Mouse (Mus musculus) hindbrain, embryonic 16.5 days (tissue): ENCODE measurements around the gene Atpaf1. TPM values are rescaled to one million over a fixed set of nuclear protein-coding genes. Genes with fewer than 3 reads are reported as not detected.
A peak's percentile ranks its signal among the peaks of the same experiment; 100 is the strongest.

Source experiments
- ATAC-seq: fragments of 200-750 bp; cut with Nextera tagmentation; 2 replicates; pipeline ENCODE4 v1.8.0; 2017; ENCODE audit warnings: moderate TSS enrichment, moderate library complexity
- H3K27ac ChIP-seq: fragments of 300-500 bp; sonication (generic); 2 replicates; pipeline ENCODE4 v1.5.1; 2014; ENCODE audit warnings: low read depth, mild to moderate bottlenecking, control low read depth, low read length, moderate library complexity
- H3K27me3 ChIP-seq: fragments of 300-500 bp; sonication (generic); replicated peaks from 2 replicates; pipeline ENCODE4 v1.6.1; 2014; ENCODE audit warnings: low read length; ENCODE audit not compliant: control insufficient read depth, insufficient read depth
- H3K36me3 ChIP-seq: fragments of 300-500 bp; sonication (generic); 2 replicates; pipeline ENCODE4 v1.6.1; 2014; ENCODE audit warnings: mild to moderate bottlenecking, low read length, moderate library complexity, mixed read lengths; ENCODE audit not compliant: control insufficient read depth, insufficient read depth
- H3K4me1 ChIP-seq: fragments of 300-500 bp; sonication (generic); 2 replicates; pipeline ENCODE4 v1.6.1; 2014; ENCODE audit warnings: low read depth, low read length; ENCODE audit not compliant: control insufficient read depth, insufficient read depth
- H3K4me2 ChIP-seq: fragments of 300-500 bp; sonication (generic); 2 replicates; pipeline ENCODE4 v1.6.1; 2014; ENCODE audit warnings: mild to moderate bottlenecking, low read length, control low read depth, moderate library complexity
- H3K4me3 ChIP-seq: fragments of 300-500 bp; sonication (generic); 2 replicates; pipeline ENCODE4 v1.5.1; 2014; ENCODE audit warnings: mild to moderate bottlenecking, low read length, control low read depth, moderate library complexity
- H3K9ac ChIP-seq: fragments of 300-500 bp; sonication (generic); 2 replicates; pipeline ENCODE4 v1.6.1; 2014; ENCODE audit warnings: low read depth, mild to moderate bottlenecking, control low read depth, low read length, moderate library complexity
- H3K9me3 ChIP-seq: fragments of 300-500 bp; sonication (generic); 2 replicates; pipeline ENCODE4 v1.6.1; 2014; ENCODE audit warnings: mild to moderate bottlenecking, low read length, moderate library complexity; ENCODE audit not compliant: control insufficient read depth
- WGBS: fragments of 180-500 bp; shearing (Covaris S2); extraction: QIAGEN DNeasy Blood & Tissue Kit; methylation state at CpG from one replicate; pipeline ENCODE4 v1.1.7; 2014; 5-methylcytosine and 5-hydroxymethylcytosine counted together
- polyA plus RNA-seq: library from polyadenylated mRNA; unstranded; fragments of >200 nt; fragmentation: Nextera tagmentation; extraction: Ambion mirVana; gene quantifications from 2 replicates; pipeline ENCODE4 v1.2.1, GENCODE M21; 2015

Atpaf1 gene
- polyA plus RNA-seq, 1 experiment from 2014 or later, result 37.7 TPM

GRCm38 (mm10) chr4:115848990-115849677 is 64.5 kb downstream of the Atpaf1 start:
- Histone ChIP-seq H3K4me2 (no peak overlapping the region), H3K9me3 (no peaks in the 10 kb centered on the region), H3K36me3 (no peaks in the 10 kb centered on the region; the same call in 1 of the 2 replicates), H3K27me3 (no peaks in the 10 kb centered on the region), H3K9ac (no peak overlapping the region), H3K4me3 (no peak overlapping the region), H3K4me1 (no peaks in the 10 kb centered on the region), H3K27ac (no peak overlapping the region)
- 71% methylated on average over 8 of the region's 8 CpGs for WGBS
- no peak for ATAC-seq

- no peak overlapping the region for H3K27ac ChIP-seq
- peaks cover 3% of the 10 kb centered on the region for H3K4me1 ChIP-seq
- no peaks in the 10 kb centered on the region for H3K27me3 ChIP-seq
- ATAC-seq, result no peak
- H3K9me3 ChIP-seq, result no peaks in the 10 kb centered on the region
- no peak overlapping the region for H3K9ac ChIP-seq
- WGBS, result 94% methylated on average over 2 of the region's 2 CpGs
- H3K36me3 ChIP-seq, result no peaks in the 10 kb centered on the region; the same call in 1 of the 2 replicates
- H3K4me3 ChIP-seq, result no peak overlapping the region
- H3K4me2 ChIP-seq, result no peak overlapping the region
These were observed 65.5 kb downstream of the Atpaf1 start for GRCm38 (mm10) chr4:115850111-115850510.

DNA sequence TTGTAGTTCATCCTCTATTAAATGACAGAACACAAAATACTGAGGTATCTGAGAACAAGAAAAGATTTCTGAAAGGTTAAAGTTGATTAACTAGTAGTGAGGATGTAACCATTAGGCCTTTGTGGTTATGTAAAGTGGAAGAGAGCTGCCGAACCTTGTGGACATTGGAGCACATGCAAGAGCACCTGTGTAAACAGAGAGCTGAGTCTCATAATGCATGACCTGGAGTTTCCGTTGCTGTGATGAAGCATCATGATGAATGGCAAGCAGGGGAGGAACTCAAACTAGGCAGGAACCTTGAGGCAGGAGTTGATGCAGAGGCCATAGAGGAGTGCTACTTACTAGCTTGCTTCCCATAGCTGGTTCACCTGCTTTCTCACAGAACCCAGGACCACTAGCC is 66.0 kb downstream of the Atpaf1 start:
- Histone ChIP-seq H3K4me3 (no peak overlapping the region), H3K27me3 (no peaks in the 10 kb centered on the region), H3K27ac (no peak overlapping the region), H3K4me2 (no peak overlapping the region), H3K4me1 (peaks cover 8% of the 10 kb centered on the region), H3K9ac (no peak overlapping the region), H3K9me3 (no peaks in the 10 kb centered on the region), H3K36me3 (no peaks in the 10 kb centered on the region; the same call in 1 of the 2 replicates)
- no peak for ATAC-seq
- 55% methylated on average over 2 of the region's 2 CpGs for WGBS

- no peak overlapping the region for H3K9ac ChIP-seq
- H3K4me1 ChIP-seq, result peaks cover 16% of the 10 kb centered on the region
- H3K9me3 ChIP-seq, result no peaks in the 10 kb centered on the region
- no peak overlapping the region for H3K4me2 ChIP-seq
- H3K27me3 ChIP-seq, result no peaks in the 10 kb centered on the region
- H3K4me3 ChIP-seq, result no peak overlapping the region
- WGBS, result 85% methylated on average over 6 of the region's 6 CpGs
- no peaks in the 10 kb centered on the region; the same call in 1 of the 2 replicates for H3K36me3 ChIP-seq
- no peak overlapping the region for H3K27ac ChIP-seq
- ATAC-seq, result no peak
These were observed 67.0 kb downstream of the Atpaf1 start for GRCm38 (mm10) chr4:115851569-115851968.

GRCm38 (mm10) chr4:115855100-115855499 is 70.5 kb downstream of the Atpaf1 start:
- Histone ChIP-seq H3K27ac (no peak overlapping the region), H3K4me1 (peaks cover 19% of the 10 kb centered on the region), H3K4me2 (no peak overlapping the region), H3K9me3 (no peaks in the 10 kb centered on the region), H3K36me3 (no peaks in the 10 kb centered on the region; the same call in 1 of the 2 replicates), H3K4me3 (no peak overlapping the region), H3K9ac (no peak overlapping the region), H3K27me3 (no peaks in the 10 kb centered on the region)
- WGBS, result 53% methylated on average over 6 of the region's 6 CpGs
- no peak for ATAC-seq

- Histone ChIP-seq H3K9me3 (no peaks in the 10 kb centered on the region), H3K4me1 (peaks cover 19% of the 10 kb centered on the region), H3K9ac (no peak overlapping the region), H3K4me2 (no peak overlapping the region), H3K27ac (peak overlapping the region; percentile 27; the same call in 1 of the 2 replicates), H3K4me3 (no peak overlapping the region), H3K36me3 (no peaks in the 10 kb centered on the region; the same call in 1 of the 2 replicates), H3K27me3 (no peaks in the 10 kb centered on the region)
- ATAC-seq, result peak; percentile 70
- WGBS, result 15% methylated on average over 4 of the region's 4 CpGs
These were observed 71.0 kb downstream of the Atpaf1 start for GRCm38 (mm10) chr4:115855609-115856008.

DNA sequence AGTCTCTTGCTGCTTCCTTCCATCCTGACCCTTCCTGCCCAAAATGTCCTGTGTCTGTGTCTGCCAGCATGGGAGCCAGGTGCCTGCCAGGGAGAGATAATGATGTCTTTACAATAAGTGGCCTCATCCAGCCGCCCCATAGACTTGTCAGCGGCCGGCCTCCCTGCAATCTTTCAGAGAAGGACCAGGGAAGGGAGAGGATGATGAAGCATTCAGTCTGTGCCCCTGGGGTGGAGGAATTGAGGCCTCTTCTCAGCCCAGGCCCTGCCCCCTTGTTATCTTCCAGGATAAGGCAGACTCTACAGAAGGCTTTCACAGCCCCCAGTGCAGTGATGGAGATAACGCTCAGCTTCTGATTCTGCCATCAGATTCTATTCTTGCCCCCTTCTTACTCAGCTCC is 71.7 kb downstream of the Atpaf1 start:
- Histone ChIP-seq H3K36me3 (no peaks in the 10 kb centered on the region), H3K4me3 (no peak overlapping the region), H3K4me1 (peaks cover 19% of the 10 kb centered on the region), H3K9me3 (no peaks in the 10 kb centered on the region), H3K4me2 (no peak overlapping the region), H3K27me3 (no peaks in the 10 kb centered on the region), H3K9ac (peak overlapping the region; percentile 42; the same call in 1 of the 2 replicates), H3K27ac (no peak overlapping the region)
- peak; percentile 43; the same call in 1 of the 2 replicates for ATAC-seq
- 34% methylated on average over 4 of the region's 4 CpGs for WGBS

GRCm38 (mm10) chr4:115857293-115857883 is 72.8 kb downstream of the Atpaf1 start:
- no peak overlapping the region for H3K4me2 ChIP-seq
- no peaks in the 10 kb centered on the region for H3K27me3 ChIP-seq
- ATAC-seq, result no peak
- no peak overlapping the region for H3K9ac ChIP-seq
- H3K36me3 ChIP-seq, result no peaks in the 10 kb centered on the region
- H3K4me3 ChIP-seq, result no peak overlapping the region
- no peaks in the 10 kb centered on the region for H3K9me3 ChIP-seq
- H3K4me1 ChIP-seq, result peaks cover 19% of the 10 kb centered on the region
- no peak overlapping the region for H3K27ac ChIP-seq
- WGBS, result 79% methylated on average over 9 of the region's 9 CpGs

GRCm38 (mm10) chr4:115863352-115863751 is 78.7 kb downstream of the Atpaf1 start:
- Histone ChIP-seq H3K4me2 (no peak overlapping the region), H3K4me3 (no peak overlapping the region), H3K27ac (no peak overlapping the region), H3K4me1 (peaks cover 3% of the 10 kb centered on the region; the same call in 1 of the 2 replicates), H3K9me3 (no peaks in the 10 kb centered on the region), H3K27me3 (no peaks in the 10 kb centered on the region), H3K9ac (no peak overlapping the region), H3K36me3 (no peaks in the 10 kb centered on the region)
- 71% methylated on average over 7 of the region's 7 CpGs for WGBS
- no peak for ATAC-seq
